Mouse (Mus musculus) liver, embryonic 11.5 days (tissue): ENCODE data around the gene Ubash3a. TPM values are rescaled to one million over a fixed set of nuclear protein-coding genes. Genes with fewer than 3 reads are reported as not detected.

ENCODE experiments used
- ATAC-seq: fragments of 200-750 bp; cut with Nextera tagmentation; replicated peaks from 2 replicates; pipeline ENCODE4 v1.8.0; 2017; ENCODE audit warnings: moderate number of reproducible peaks, mild to moderate bottlenecking, moderate TSS enrichment, moderate library complexity; ENCODE audit not compliant: low FRiP score
- DNase-seq: peaks from one replicate; pipeline ENCODE4 v3.0.0-alpha.2; 2017; ENCODE audit warnings: low spot score
- H3K27ac ChIP-seq: fragments of 300-500 bp; sonication (generic); 2 replicates; pipeline ENCODE4 v1.5.1; 2014; ENCODE audit warnings: mild to moderate bottlenecking, low read depth, low read length, control low read depth
- H3K27me3 ChIP-seq: fragments of 300-500 bp; sonication (generic); replicated peaks from 2 replicates; pipeline ENCODE4 v1.6.1; 2014; ENCODE audit warnings: low read length, mixed read lengths; ENCODE audit not compliant: control insufficient read depth, insufficient read depth
- H3K36me3 ChIP-seq: fragments of 300-500 bp; sonication (generic); 2 replicates; pipeline ENCODE4 v1.6.1; 2014; ENCODE audit warnings: mild to moderate bottlenecking, low read length, moderate library complexity, mixed read lengths; ENCODE audit not compliant: control insufficient read depth, insufficient read depth
- H3K4me1 ChIP-seq: fragments of 300-500 bp; sonication (generic); replicated peaks from 2 replicates; pipeline ENCODE4 v1.6.1; 2014; ENCODE audit warnings: low read length, mixed read lengths; ENCODE audit not compliant: control insufficient read depth, insufficient read depth
- H3K4me2 ChIP-seq: fragments of 300-500 bp; sonication (generic); 2 replicates; pipeline ENCODE4 v1.6.1; 2014; ENCODE audit warnings: mild to moderate bottlenecking, control low read depth, moderate library complexity
- H3K4me3 ChIP-seq: fragments of 300-500 bp; sonication (generic); 2 replicates; pipeline ENCODE4 v1.5.1; 2014; ENCODE audit warnings: low read depth, low read length, control low read depth
- H3K9ac ChIP-seq: fragments of 300-500 bp; sonication (generic); 2 replicates; pipeline ENCODE4 v1.6.1; 2014; ENCODE audit warnings: low read depth, low read length, control low read depth
- H3K9me3 ChIP-seq: fragments of 300-500 bp; sonication (generic); 2 replicates; pipeline ENCODE4 v1.6.1; 2016; ENCODE audit warnings: low read length, inconsistent platforms, mixed read lengths; ENCODE audit not compliant: control insufficient read depth
- WGBS: fragments of 180-500 bp; shearing (Covaris S2); extraction: QIAGEN DNeasy Blood & Tissue Kit; methylation state at CpG from one replicate; pipeline ENCODE4 v1.1.7; 2014; 5-methylcytosine and 5-hydroxymethylcytosine counted together
- polyA plus RNA-seq: library from polyadenylated mRNA; unstranded; fragments of >200 nt; fragmentation: Nextera tagmentation; extraction: Ambion mirVana; gene quantifications from 2 replicates; pipeline ENCODE4 v1.2.1, GENCODE M21; 2014

The Ubash3a gene
- polyA plus RNA-seq, 1 experiment from 2014 or later = 37.9 TPM

DNA sequence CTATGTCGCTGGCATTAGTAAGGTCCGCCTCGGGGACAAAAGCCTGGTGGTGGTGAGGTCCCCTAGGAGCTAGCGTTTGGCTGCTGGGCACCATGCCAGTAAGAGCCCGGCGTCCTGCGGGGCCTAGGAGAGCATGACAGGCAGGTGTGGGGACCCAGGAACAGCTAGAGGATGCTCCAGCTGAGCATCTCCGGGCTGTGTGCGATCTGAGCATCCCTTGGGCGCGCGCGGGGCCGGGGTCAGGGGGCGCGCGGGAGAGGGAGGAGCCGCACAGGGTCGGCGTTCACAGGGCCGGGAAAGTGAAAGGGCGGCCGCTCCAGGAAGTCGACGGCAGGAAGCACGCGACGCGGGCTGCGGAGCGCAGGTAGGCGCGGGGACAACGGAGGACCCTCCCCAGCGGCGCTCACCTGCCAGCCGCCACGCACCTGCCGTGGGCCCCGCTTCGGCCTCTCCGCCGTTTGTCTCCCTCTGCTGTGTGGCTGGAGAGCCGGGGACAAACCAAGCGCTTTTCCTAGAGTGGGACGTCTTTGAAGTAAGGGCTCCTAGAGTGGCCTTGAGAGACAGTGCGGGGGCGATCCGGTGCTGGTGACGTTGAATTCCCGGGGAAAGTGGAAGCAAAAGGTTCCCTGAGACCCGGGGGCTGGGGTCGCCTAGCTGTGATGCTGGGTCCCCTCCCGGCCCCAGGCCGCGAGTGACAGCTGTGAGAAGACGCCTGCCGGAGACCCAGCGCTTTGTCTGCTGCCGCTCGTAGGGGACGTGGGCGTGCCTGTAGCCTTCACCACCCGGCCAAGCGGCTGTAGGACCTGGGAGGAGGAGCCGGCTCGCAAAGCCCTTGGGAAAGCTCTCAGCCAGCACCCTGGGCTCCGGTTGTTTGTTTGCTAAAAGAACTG, 88.5 kb downstream of the Ubash3a start:
- Histone ChIP-seq H3K36me3 (no peaks in the 10 kb centered on the region), H3K4me1 (peaks cover 21% of the 10 kb centered on the region), H3K4me3 (peak overlapping the region; percentile 64), H3K27ac (peak overlapping the region; percentile 11; the same call in 1 of the 2 replicates), H3K4me2 (peak overlapping the region; percentile 97), H3K9ac (peak overlapping the region; percentile 73), H3K27me3 (peaks cover 8% of the 10 kb centered on the region), H3K9me3 (no peaks in the 10 kb centered on the region)
- WGBS = 2% methylated on average over 66 of the region's 68 CpGs
- peak; percentile 80 for DNase-seq
- peak; percentile 78 for ATAC-seq

Other genes with a start within 250 kb of the Ubash3a start
- 6.5 and 6.7 TPM in 2 replicates for gene Abcg1, start 150.2 kb upstream of the Ubash3a start, polyA plus RNA-seq
- 2.1 and 2.5 TPM in 2 replicates for gene Tff3, start 78.2 kb upstream of the Ubash3a start, polyA plus RNA-seq
- gene Tff2, start 63.6 kb upstream of the Ubash3a start, polyA plus RNA-seq = not detected in 2 replicates
- not detected in 2 replicates for gene Tff1, start 42.6 kb upstream of the Ubash3a start, polyA plus RNA-seq
- 0.12 and 0.45 TPM in 2 replicates for gene Tmprss3, start 8.9 kb upstream of the Ubash3a start, polyA plus RNA-seq
- 0.40 and 0.88 TPM in 2 replicates for gene Rsph1, start 69.5 kb downstream of the Ubash3a start, polyA plus RNA-seq
- 6.6 and 7.7 TPM in 2 replicates for gene Slc37a1, start 78.9 kb downstream of the Ubash3a start, polyA plus RNA-seq
- gene Pde9a, start 178.3 kb downstream of the Ubash3a start, polyA plus RNA-seq = 10.4 and 11.5 TPM in 2 replicates